Mouse (Mus musculus) heart, embryonic 13.5 days (tissue): ENCODE measurements around the gene Sdsl. TPM values are rescaled to one million over a fixed set of nuclear protein-coding genes. Genes with fewer than 3 reads are reported as not detected.

Experiments used
- ATAC-seq: fragments of 200-750 bp; cut with Nextera tagmentation; 2 replicates; pipeline ENCODE4 v1.8.0; 2017; ENCODE audit warnings: moderate TSS enrichment; ENCODE audit not compliant: insufficient number of reproducible peaks, low FRiP score, low TSS enrichment; ENCODE audit errors: extremely low read depth
- H3K27ac ChIP-seq: fragments of 300-500 bp; sonication (generic); replicated peaks from 2 replicates; pipeline ENCODE4 v1.5.1; 2015; ENCODE audit warnings: moderate library complexity, mild to moderate bottlenecking, inconsistent platforms
- H3K27me3 ChIP-seq: fragments of 300-500 bp; sonication (generic); replicated peaks from 2 replicates; pipeline ENCODE4 v1.6.1; 2015; ENCODE audit warnings: mild to moderate bottlenecking, inconsistent platforms
- H3K36me3 ChIP-seq: fragments of 300-500 bp; sonication (generic); 2 replicates; pipeline ENCODE4 v1.6.1; 2015; ENCODE audit warnings: mild to moderate bottlenecking, inconsistent platforms
- H3K4me1 ChIP-seq: fragments of 300-500 bp; sonication (generic); 2 replicates; pipeline ENCODE4 v1.6.1; 2015; ENCODE audit warnings: inconsistent platforms
- H3K4me2 ChIP-seq: fragments of 300-500 bp; sonication (generic); 2 replicates; pipeline ENCODE4 v1.6.1; 2015; ENCODE audit warnings: inconsistent platforms, mild to moderate bottlenecking, moderate library complexity
- H3K4me3 ChIP-seq: fragments of 300-500 bp; sonication (generic); 2 replicates; pipeline ENCODE4 v1.5.1; 2015; ENCODE audit warnings: moderate library complexity, mild to moderate bottlenecking, inconsistent platforms
- H3K9ac ChIP-seq: fragments of 300-500 bp; sonication (generic); 2 replicates; pipeline ENCODE4 v1.6.1; 2015; ENCODE audit warnings: inconsistent platforms, mild to moderate bottlenecking, moderate library complexity
- H3K9me3 ChIP-seq: fragments of 300-500 bp; sonication (generic); 2 replicates; pipeline ENCODE4 v1.6.1; 2016; ENCODE audit warnings: inconsistent platforms
- WGBS: fragments of 180-500 bp; shearing (Covaris S2); methylation state at CpG from one replicate; pipeline ENCODE4 v1.1.7; 2015; ENCODE audit warnings: mixed read lengths; 5-methylcytosine and 5-hydroxymethylcytosine counted together
- polyA plus RNA-seq: library from polyadenylated mRNA; unstranded; fragments of >200 nt; fragmentation: Nextera tagmentation; extraction: Ambion mirVana; gene quantifications from 2 replicates; pipeline ENCODE4 v1.2.1, GENCODE M21; 2015

Sdsl gene
- 10.9 and 11.3 TPM in 2 replicates for polyA plus RNA-seq

DNA sequence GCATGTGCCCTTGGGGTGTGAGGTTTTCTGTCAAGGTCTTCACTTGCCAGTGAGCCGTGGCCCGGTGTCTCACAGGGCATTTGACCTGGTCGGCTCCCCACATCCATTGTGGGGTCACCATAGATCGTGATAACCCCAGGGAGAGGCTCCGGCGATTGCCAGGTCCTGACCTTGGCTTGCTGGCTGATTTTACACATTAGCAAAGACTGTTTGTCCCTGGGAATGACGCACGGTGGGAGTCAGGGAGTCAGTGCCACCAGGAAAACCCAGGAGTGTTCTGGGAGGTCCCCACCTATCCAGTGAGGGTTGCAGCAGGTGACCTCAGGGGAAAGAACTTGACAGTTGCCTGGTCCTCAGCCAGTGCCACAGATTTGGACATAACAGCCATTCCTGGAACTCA, at the start of gene Sdsl:
Sdsl (minus strand) TSS at position 41 of the 400 bp plus-strand sequence.
- Histone ChIP-seq H3K36me3 (no peaks in the 10 kb centered on the region), H3K4me3 (no peak within 1 kb of the TSS), H3K9ac (no peak within 1 kb of the TSS), H3K4me1 (peaks cover 6% of the 10 kb centered on the region; the same call in 1 of the 2 replicates), H3K9me3 (no peaks in the 10 kb centered on the region), H3K27me3 (peaks cover 26% of the 10 kb centered on the region), H3K4me2 (no peak within 1 kb of the TSS), H3K27ac (no peak within 1 kb of the TSS)
- WGBS: 65% methylated on average over 8 of the region's 8 CpGs
- no peak for ATAC-seq

GRCm38 (mm10) chr5:120517552-120517951, 44.9 kb upstream of the Sdsl start:
- peaks cover 31% of the 10 kb centered on the region for H3K4me1 ChIP-seq
- no peak overlapping the region for H3K4me3 ChIP-seq
- 53% methylated on average over 9 of the region's 9 CpGs for whole genome bisulfite sequencing
- ATAC-seq: no peak
- H3K27ac ChIP-seq: no peak overlapping the region
- H3K36me3 ChIP-seq: peaks cover 9% of the 10 kb centered on the region
- no peak overlapping the region for H3K4me2 ChIP-seq
- no peaks in the 10 kb centered on the region for H3K27me3 ChIP-seq
- H3K9me3 ChIP-seq: no peaks in the 10 kb centered on the region
- H3K9ac ChIP-seq: no peak overlapping the region

- no peak overlapping the region for H3K4me2 ChIP-seq
- H3K9me3 ChIP-seq: no peaks in the 10 kb centered on the region
- H3K4me1 ChIP-seq: peaks cover 39% of the 10 kb centered on the region
- no peak for ATAC-seq
- peaks cover 6% of the 10 kb centered on the region; the same call in 1 of the 2 replicates for H3K27me3 ChIP-seq
- peak overlapping the region; percentile 58 for H3K9ac ChIP-seq
- 41% methylated on average over 15 of the region's 15 CpGs for WGBS
- no peak overlapping the region for H3K4me3 ChIP-seq
- H3K27ac ChIP-seq: peak overlapping the region; percentile 49; the same call in 1 of the 2 replicates
- H3K36me3 ChIP-seq: no peaks in the 10 kb centered on the region
Measured at GRCm38 (mm10) chr5:120516221-120516984, 43.8 kb upstream of the Sdsl start.

- Histone ChIP-seq H3K27me3 (peaks cover 6% of the 10 kb centered on the region; the same call in 1 of the 2 replicates), H3K9me3 (no peaks in the 10 kb centered on the region), H3K27ac (no peak overlapping the region), H3K4me2 (no peak overlapping the region), H3K4me3 (no peak overlapping the region), H3K4me1 (peaks cover 45% of the 10 kb centered on the region), H3K36me3 (no peaks in the 10 kb centered on the region), H3K9ac (no peak overlapping the region)
- WGBS: 60% methylated on average over 7 of the region's 7 CpGs
- no peak for ATAC-seq
Measured at GRCm38 (mm10) chr5:120515451-120515850, 42.8 kb upstream of the Sdsl start.

- Histone ChIP-seq H3K9ac (no peak overlapping the region), H3K9me3 (no peaks in the 10 kb centered on the region), H3K4me3 (no peak overlapping the region), H3K4me1 (peaks cover 47% of the 10 kb centered on the region), H3K36me3 (no peaks in the 10 kb centered on the region), H3K27ac (no peak overlapping the region), H3K27me3 (peaks cover 6% of the 10 kb centered on the region; the same call in 1 of the 2 replicates), H3K4me2 (no peak overlapping the region)
- WGBS: 22% methylated on average over 4 of the region's 4 CpGs
- no peak for ATAC-seq
Measured at GRCm38 (mm10) chr5:120514754-120515153, 42.1 kb upstream of the Sdsl start.

DNA sequence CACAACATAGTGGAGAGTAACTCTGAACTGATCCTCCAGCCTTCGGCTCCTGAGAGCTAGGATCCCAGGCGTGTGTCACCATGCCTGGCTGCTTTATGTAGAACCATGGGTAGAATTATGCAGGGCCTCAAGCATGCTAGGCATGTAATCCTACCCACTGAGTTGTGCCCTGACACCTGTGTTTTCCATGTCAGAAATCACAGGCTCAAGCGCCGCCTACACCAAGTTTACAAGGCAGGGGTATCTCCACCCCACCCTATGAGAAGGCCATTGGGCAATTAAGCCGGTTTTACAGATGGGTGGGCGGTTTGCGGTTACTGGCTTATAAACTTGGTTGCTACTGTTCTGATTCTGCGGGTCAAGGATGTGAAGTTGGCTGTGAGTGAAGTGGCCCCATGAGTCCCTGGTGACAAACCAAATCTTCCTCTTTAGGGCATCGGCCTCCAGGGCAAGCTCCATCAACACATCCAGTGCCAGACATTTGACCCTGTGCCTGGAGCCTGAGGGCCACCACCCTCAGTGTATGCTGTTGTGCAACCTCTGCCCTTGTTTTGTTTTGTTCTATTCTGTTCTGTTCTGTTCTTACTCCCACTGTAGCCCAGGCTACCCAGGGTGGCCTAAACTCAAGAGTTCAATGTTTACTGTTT, 41.5 kb upstream of the Sdsl start:
- no peak overlapping the region for H3K4me3 ChIP-seq
- peaks cover 47% of the 10 kb centered on the region for H3K4me1 ChIP-seq
- ATAC-seq: no peak
- no peak overlapping the region for H3K4me2 ChIP-seq
- H3K9ac ChIP-seq: no peak overlapping the region
- H3K27me3 ChIP-seq: peaks cover 6% of the 10 kb centered on the region; the same call in 1 of the 2 replicates
- no peaks in the 10 kb centered on the region for H3K9me3 ChIP-seq
- WGBS: 92% methylated on average over 9 of the region's 9 CpGs
- H3K27ac ChIP-seq: no peak overlapping the region
- H3K36me3 ChIP-seq: no peaks in the 10 kb centered on the region

DNA sequence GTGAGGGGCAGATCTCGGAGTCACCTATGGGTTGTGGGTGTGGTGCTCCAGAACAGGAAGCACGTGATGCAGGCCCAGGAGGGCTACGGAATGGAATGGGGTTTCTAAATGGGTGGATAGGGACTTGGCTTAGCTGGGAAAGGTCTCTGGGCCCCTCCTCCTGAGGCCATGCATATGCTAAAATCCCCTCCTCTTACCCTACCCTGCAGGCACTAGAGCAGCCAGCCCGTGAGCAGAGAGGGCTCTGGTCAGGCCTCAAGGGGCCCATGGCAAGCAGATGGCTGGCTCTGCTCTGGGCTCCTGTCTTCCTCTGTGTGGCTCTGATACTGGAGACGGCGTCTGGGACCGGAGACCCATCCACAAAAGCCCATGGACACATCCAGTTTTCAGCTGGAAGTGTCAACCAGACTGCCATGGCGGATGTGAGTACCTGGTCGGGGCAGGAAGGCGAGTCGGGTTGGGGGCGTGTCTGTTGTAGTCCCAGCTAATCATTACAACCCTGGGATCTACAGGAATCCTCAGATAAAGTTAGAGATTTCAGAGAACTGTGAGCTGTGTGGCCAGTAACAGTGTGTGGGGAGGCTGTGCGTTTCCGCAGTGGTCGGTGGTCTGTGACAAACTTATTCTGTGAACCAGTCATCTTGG, 40.4 kb upstream of the Sdsl start:
- no peak for ATAC-seq
- Histone ChIP-seq H3K36me3 (no peaks in the 10 kb centered on the region), H3K27me3 (peaks cover 6% of the 10 kb centered on the region; the same call in 1 of the 2 replicates), H3K27ac (no peak overlapping the region), H3K4me3 (no peak overlapping the region), H3K9me3 (no peaks in the 10 kb centered on the region), H3K9ac (no peak overlapping the region), H3K4me1 (peaks cover 47% of the 10 kb centered on the region), H3K4me2 (no peak overlapping the region)
- WGBS: 50% methylated on average over 15 of the region's 15 CpGs

DNA sequence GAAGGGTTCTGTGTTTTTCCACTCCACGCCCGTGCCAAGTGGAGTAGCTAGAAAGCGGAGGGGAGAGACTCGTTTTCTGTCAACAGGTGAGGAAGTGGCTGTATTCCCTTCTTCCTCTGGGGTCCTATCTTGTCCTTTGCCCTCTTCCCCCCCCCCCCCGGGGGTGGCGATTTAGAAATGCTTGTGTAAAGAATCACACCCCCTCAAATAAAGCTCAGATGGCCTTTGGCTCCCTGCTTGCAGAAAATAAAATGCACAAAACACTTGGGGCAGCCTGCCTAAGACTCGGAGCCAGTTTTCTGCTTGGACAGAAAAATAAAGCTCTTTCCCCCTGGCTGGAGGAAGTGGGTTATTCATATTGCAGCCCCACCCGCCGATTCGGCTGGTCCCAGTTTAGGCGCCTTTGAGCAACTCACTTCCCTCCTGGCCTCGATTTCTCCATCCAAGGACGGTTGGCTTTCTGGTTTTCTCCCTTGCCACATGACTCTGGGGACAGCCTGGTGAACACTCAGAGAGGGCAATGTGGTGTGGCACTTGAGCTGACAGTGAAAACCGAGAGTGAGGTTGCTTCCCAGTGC, 39.1 kb upstream of the Sdsl start:
- Histone ChIP-seq H3K9ac (peak overlapping the region; percentile 77), H3K9me3 (no peaks in the 10 kb centered on the region), H3K27me3 (peaks cover 6% of the 10 kb centered on the region; the same call in 1 of the 2 replicates), H3K4me1 (peaks cover 42% of the 10 kb centered on the region), H3K36me3 (no peaks in the 10 kb centered on the region), H3K27ac (no peak overlapping the region), H3K4me2 (peak overlapping the region; percentile 72), H3K4me3 (peak overlapping the region; percentile 60)
- no peak for ATAC-seq
- WGBS: 24% methylated on average over 14 of the region's 14 CpGs

DNA sequence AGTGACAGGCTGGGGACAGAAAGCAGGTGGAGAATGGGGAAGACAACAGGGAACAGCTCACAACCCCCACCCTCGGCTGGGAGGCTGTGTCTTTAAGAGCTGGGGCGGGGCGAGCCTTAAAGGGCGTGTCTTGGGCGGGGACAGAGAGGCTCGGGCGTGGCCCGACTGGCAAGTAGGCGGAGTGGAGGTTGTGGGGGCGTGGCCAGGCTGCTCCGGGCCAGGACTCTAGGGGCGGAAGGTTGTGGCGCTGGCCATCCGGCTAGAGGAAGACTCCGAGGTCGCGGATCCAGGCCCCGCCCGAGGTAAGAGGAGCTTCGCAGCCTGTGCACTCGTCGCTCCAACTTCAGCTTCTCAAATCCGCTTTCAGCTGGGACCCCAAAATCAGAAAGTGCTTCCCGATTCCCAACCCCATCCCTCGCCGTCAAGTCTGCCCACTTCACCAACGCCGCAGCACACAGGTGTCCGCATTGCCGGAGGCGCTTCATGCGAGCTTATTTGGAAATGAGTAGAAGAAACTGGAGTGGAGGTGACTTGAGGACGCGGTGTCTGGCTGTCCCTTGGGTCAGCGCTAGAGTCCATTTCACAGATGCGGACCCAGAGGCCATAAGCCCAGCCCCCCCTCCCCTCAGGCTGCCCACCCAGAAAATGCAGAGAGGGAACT, 38.5 kb upstream of the Sdsl start, which contains the start of gene Slc8b1:
Slc8b1 (plus strand) TSS at position 187 of the 661 bp plus-strand sequence.
- Histone ChIP-seq H3K4me2 (peak within 1 kb of the TSS; percentile 72), H3K36me3 (no peaks in the 10 kb centered on the region), H3K9me3 (no peaks in the 10 kb centered on the region), H3K9ac (peak within 1 kb of the TSS; percentile 77), H3K4me1 (peaks cover 41% of the 10 kb centered on the region), H3K27ac (no peak within 1 kb of the TSS), H3K4me3 (peak within 1 kb of the TSS; percentile 60), H3K27me3 (peaks cover 6% of the 10 kb centered on the region; the same call in 1 of the 2 replicates)
- peak; percentile 89 for ATAC-seq
- whole genome bisulfite sequencing: under 1% methylated on average over 36 of the region's 36 CpGs

DNA sequence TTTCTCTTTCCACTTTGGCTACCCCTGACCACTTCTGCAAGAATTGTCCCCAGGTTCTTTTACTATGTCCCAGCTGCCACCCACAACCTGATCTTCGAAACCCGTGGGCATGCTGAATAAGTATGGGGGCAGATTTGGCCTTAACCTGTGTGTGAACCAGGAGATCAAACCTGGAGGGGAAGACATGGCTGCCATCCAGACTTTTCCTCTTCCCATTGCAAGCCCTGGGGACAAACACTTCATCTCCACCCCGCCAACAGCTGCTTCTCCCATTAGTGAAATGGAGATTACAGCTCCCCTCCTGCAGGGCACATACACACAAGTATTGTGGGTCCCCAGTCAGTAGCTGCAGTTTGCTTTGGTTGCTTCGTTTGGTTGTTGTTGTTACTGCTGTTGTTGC, 34.7 kb upstream of the Sdsl start:
- ATAC-seq: no peak
- no peak overlapping the region for H3K9ac ChIP-seq
- 59% methylated on average over 4 of the region's 4 CpGs for WGBS
- peaks cover 4% of the 10 kb centered on the region; the same call in 1 of the 2 replicates for H3K27me3 ChIP-seq
- H3K27ac ChIP-seq: no peak overlapping the region
- H3K9me3 ChIP-seq: no peaks in the 10 kb centered on the region
- H3K36me3 ChIP-seq: no peaks in the 10 kb centered on the region
- no peak overlapping the region for H3K4me2 ChIP-seq
- no peak overlapping the region for H3K4me3 ChIP-seq
- H3K4me1 ChIP-seq: peaks cover 38% of the 10 kb centered on the region
